Mouse (Mus musculus) midbrain, embryonic 15.5 days (tissue): ENCODE measurements at regions not wholly inside any gene's neighbourhood (a gene's known extent, or its start where the extent isn't known, plus 50 kb on each side); places are given as distances from the start of the nearest gene placed in this dataset.
A peak's percentile ranks its signal among the peaks of the same experiment; 100 is the strongest.

ENCODE experiments used
- ATAC-seq: fragments of 200-750 bp; cut with Nextera tagmentation; replicated peaks from 2 replicates; pipeline ENCODE4 v1.8.0; 2017; ENCODE audit warnings: moderate TSS enrichment
- H3K27ac ChIP-seq: fragments of 300-500 bp; sonication (generic); 2 replicates; pipeline ENCODE4 v1.5.1; 2015; ENCODE audit warnings: mild to moderate bottlenecking, inconsistent platforms
- H3K27me3 ChIP-seq: fragments of 300-500 bp; sonication (generic); replicated peaks from 2 replicates; pipeline ENCODE4 v1.6.1; 2015; ENCODE audit warnings: inconsistent platforms
- H3K36me3 ChIP-seq: fragments of 300-500 bp; sonication (generic); replicated peaks from 2 replicates; pipeline ENCODE4 v1.6.1; 2015; ENCODE audit warnings: inconsistent platforms
- H3K4me1 ChIP-seq: fragments of 300-500 bp; sonication (generic); 2 replicates; pipeline ENCODE4 v1.6.1; 2015; ENCODE audit warnings: inconsistent platforms
- H3K4me2 ChIP-seq: fragments of 300-500 bp; sonication (generic); 2 replicates; pipeline ENCODE4 v1.6.1; 2015; ENCODE audit warnings: inconsistent platforms, mild to moderate bottlenecking, moderate library complexity
- H3K4me3 ChIP-seq: fragments of 300-500 bp; sonication (generic); 2 replicates; pipeline ENCODE4 v1.5.1; 2015; ENCODE audit warnings: mild to moderate bottlenecking, inconsistent platforms
- H3K9ac ChIP-seq: fragments of 300-500 bp; sonication (generic); 2 replicates; pipeline ENCODE4 v1.6.1; 2015; ENCODE audit warnings: mild to moderate bottlenecking, inconsistent platforms
- H3K9me3 ChIP-seq: fragments of 300-500 bp; sonication (generic); 2 replicates; pipeline ENCODE4 v1.6.1; 2016; ENCODE audit warnings: inconsistent platforms
- WGBS: fragments of 180-500 bp; shearing (Covaris S2); methylation state at CpG from one replicate; pipeline ENCODE4 v1.1.7; 2015; ENCODE audit warnings: mixed read lengths; 5-methylcytosine and 5-hydroxymethylcytosine counted together

- H3K9me3 ChIP-seq, result no peaks in the 10 kb centered on the region
- ATAC-seq, result no peak
- H3K36me3 ChIP-seq, result no peaks in the 10 kb centered on the region
- 89% methylated on average over 7 of the region's 7 CpGs for whole genome bisulfite sequencing
- H3K27ac ChIP-seq, result no peak overlapping the region
- no peak overlapping the region for H3K4me3 ChIP-seq
- no peak overlapping the region for H3K4me2 ChIP-seq
- H3K4me1 ChIP-seq, result no peaks in the 10 kb centered on the region
- no peak overlapping the region for H3K9ac ChIP-seq
- no peaks in the 10 kb centered on the region for H3K27me3 ChIP-seq
These were observed 270.1 kb downstream of the Mid1ip1 start for GRCm38 (mm10) chrX:10984894-10985293.

- H3K36me3 ChIP-seq, result no peaks in the 10 kb centered on the region
- H3K27ac ChIP-seq, result peak overlapping the region; percentile 80
- no peaks in the 10 kb centered on the region for H3K27me3 ChIP-seq
- H3K4me3 ChIP-seq, result 0 out of 2 replicates have a peak overlapping the region, but pooled peaks have one; percentile 4
- H3K9me3 ChIP-seq, result no peaks in the 10 kb centered on the region
- peak overlapping the region; percentile 45 for H3K4me2 ChIP-seq
- WGBS, result 38% methylated on average over 6 of the region's 6 CpGs
- ATAC-seq, result peak; percentile 44; the same call in 1 of the 2 replicates
- peaks cover 23% of the 10 kb centered on the region for H3K4me1 ChIP-seq
- H3K9ac ChIP-seq, result no peak overlapping the region
These were observed 277.0 kb downstream of the Mid1ip1 start for GRCm38 (mm10) chrX:10991871-10992210.

GRCm38 (mm10) chrX:10992211-10993004 lies 277.6 kb downstream of the Mid1ip1 start:
- peak; percentile 80 for ATAC-seq

GRCm38 (mm10) chrX:10993005-10993377 lies 278.2 kb downstream of the Mid1ip1 start:
- peaks cover 23% of the 10 kb centered on the region for H3K4me1 ChIP-seq
- H3K4me3 ChIP-seq, result 0 out of 2 replicates have a peak overlapping the region, but pooled peaks have one; percentile 4
- no peaks in the 10 kb centered on the region for H3K9me3 ChIP-seq
- H3K36me3 ChIP-seq, result no peaks in the 10 kb centered on the region
- H3K9ac ChIP-seq, result no peak overlapping the region
- peak overlapping the region; percentile 45 for H3K4me2 ChIP-seq
- H3K27me3 ChIP-seq, result no peaks in the 10 kb centered on the region
- 21% methylated on average over 6 of the region's 6 CpGs for WGBS
- ATAC-seq, result peak; percentile 67
- H3K27ac ChIP-seq, result peak overlapping the region; percentile 80

More at GRCm38 (mm10) chrX:10992211-10993004, 277.6 kb downstream of the Mid1ip1 start:
- Histone ChIP-seq H3K4me1 (peaks cover 23% of the 10 kb centered on the region), H3K9ac (no peak overlapping the region), H3K9me3 (no peaks in the 10 kb centered on the region), H3K36me3 (no peaks in the 10 kb centered on the region), H3K4me2 (peak overlapping the region; percentile 45), H3K4me3 (0 out of 2 replicates have a peak overlapping the region, but pooled peaks have one; percentile 4), H3K27me3 (no peaks in the 10 kb centered on the region), H3K27ac (peak overlapping the region; percentile 80)
- WGBS, result 26% methylated on average over 19 of the region's 19 CpGs

- H3K9me3 ChIP-seq, result no peaks in the 10 kb centered on the region
- ATAC-seq, result no peak
- H3K4me2 ChIP-seq, result no peak overlapping the region
- no peak overlapping the region for H3K9ac ChIP-seq
- peaks cover 23% of the 10 kb centered on the region for H3K4me1 ChIP-seq
- H3K27me3 ChIP-seq, result no peaks in the 10 kb centered on the region
- no peaks in the 10 kb centered on the region for H3K36me3 ChIP-seq
- no peak overlapping the region for H3K27ac ChIP-seq
- no peak overlapping the region for H3K4me3 ChIP-seq
These were observed 280.1 kb downstream of the Mid1ip1 start for GRCm38 (mm10) chrX:10994910-10995309.

GRCm38 (mm10) chrX:11001180-11001579 lies 286.4 kb downstream of the Mid1ip1 start:
- H3K36me3 ChIP-seq, result no peaks in the 10 kb centered on the region
- no peak overlapping the region for H3K4me3 ChIP-seq
- no peak for ATAC-seq
- H3K9ac ChIP-seq, result no peak overlapping the region
- no peaks in the 10 kb centered on the region for H3K27me3 ChIP-seq
- WGBS, result 90% methylated on average over 3 of the region's 3 CpGs
- H3K4me2 ChIP-seq, result no peak overlapping the region
- no peaks in the 10 kb centered on the region for H3K9me3 ChIP-seq
- H3K4me1 ChIP-seq, result no peaks in the 10 kb centered on the region
- H3K27ac ChIP-seq, result no peak overlapping the region

- Histone ChIP-seq H3K4me2 (no peak overlapping the region), H3K9ac (no peak overlapping the region), H3K27ac (no peak overlapping the region), H3K4me3 (no peak overlapping the region), H3K9me3 (no peaks in the 10 kb centered on the region), H3K4me1 (no peaks in the 10 kb centered on the region), H3K27me3 (no peaks in the 10 kb centered on the region), H3K36me3 (no peaks in the 10 kb centered on the region)
- no peak for ATAC-seq
These were observed 259.8 kb upstream of the H2al1a start for GRCm38 (mm10) chrX:11039278-11039677.

GRCm38 (mm10) chrX:11046769-11047168 lies 252.3 kb upstream of the H2al1a start:
- no peaks in the 10 kb centered on the region for H3K27me3 ChIP-seq
- no peaks in the 10 kb centered on the region for H3K9me3 ChIP-seq
- no peak overlapping the region for H3K4me3 ChIP-seq
- WGBS, result 89% methylated on average over 3 of the region's 3 CpGs
- H3K36me3 ChIP-seq, result no peaks in the 10 kb centered on the region
- H3K4me2 ChIP-seq, result no peak overlapping the region
- ATAC-seq, result no peak
- no peaks in the 10 kb centered on the region for H3K4me1 ChIP-seq
- no peak overlapping the region for H3K9ac ChIP-seq
- H3K27ac ChIP-seq, result no peak overlapping the region

- no peaks in the 10 kb centered on the region for H3K4me1 ChIP-seq
- H3K27ac ChIP-seq, result no peak overlapping the region
- no peaks in the 10 kb centered on the region for H3K9me3 ChIP-seq
- 57% methylated on average over 3 of the region's 3 CpGs for WGBS
- no peak for ATAC-seq
- H3K4me3 ChIP-seq, result no peak overlapping the region
- no peaks in the 10 kb centered on the region for H3K27me3 ChIP-seq
- H3K4me2 ChIP-seq, result no peak overlapping the region
- H3K9ac ChIP-seq, result no peak overlapping the region
- no peaks in the 10 kb centered on the region for H3K36me3 ChIP-seq
These were observed 216.9 kb upstream of the H2al1a start for GRCm38 (mm10) chrX:11082171-11082570.

GRCm38 (mm10) chrX:11082845-11083244 lies 216.2 kb upstream of the H2al1a start:
- Histone ChIP-seq H3K9me3 (no peaks in the 10 kb centered on the region), H3K4me2 (no peak overlapping the region), H3K36me3 (no peaks in the 10 kb centered on the region)

GRCm38 (mm10) chrX:11086257-11087072 lies 212.6 kb upstream of the H2al1a start:
- Histone ChIP-seq H3K36me3 (no peaks in the 10 kb centered on the region), H3K4me1 (0 out of 2 replicates have a peak, but pooled peaks cover 2% of the 10 kb centered on the region), H3K27ac (no peak overlapping the region), H3K4me3 (no peak overlapping the region), H3K27me3 (no peaks in the 10 kb centered on the region), H3K4me2 (no peak overlapping the region), H3K9ac (no peak overlapping the region), H3K9me3 (no peaks in the 10 kb centered on the region)
- ATAC-seq, result peak; percentile 64; the same call in 1 of the 2 replicates
- WGBS, result 40% methylated on average over 7 of the region's 7 CpGs

More at GRCm38 (mm10) chrX:11082845-11083244, 216.2 kb upstream of the H2al1a start:
- no peak overlapping the region for H3K27ac ChIP-seq
- no peak for ATAC-seq
- H3K4me1 ChIP-seq, result 0 out of 2 replicates have a peak, but pooled peaks cover 2% of the 10 kb centered on the region
- H3K9ac ChIP-seq, result no peak overlapping the region
- H3K4me3 ChIP-seq, result no peak overlapping the region
- H3K27me3 ChIP-seq, result no peaks in the 10 kb centered on the region
- WGBS, result 80% methylated on average over 3 of the region's 3 CpGs

GRCm38 (mm10) chrX:11087913-11088312 lies 211.1 kb upstream of the H2al1a start:
- peak; percentile 59 for ATAC-seq
- H3K9ac ChIP-seq, result no peak overlapping the region
- H3K4me3 ChIP-seq, result no peak overlapping the region
- no peaks in the 10 kb centered on the region for H3K36me3 ChIP-seq
- H3K9me3 ChIP-seq, result no peaks in the 10 kb centered on the region
- peak overlapping the region; percentile 53; the same call in 1 of the 2 replicates for H3K27ac ChIP-seq
- 0 out of 2 replicates have a peak, but pooled peaks cover 2% of the 10 kb centered on the region for H3K4me1 ChIP-seq
- peak overlapping the region; percentile 20; the same call in 1 of the 2 replicates for H3K4me2 ChIP-seq
- 21% methylated on average over 14 of the region's 14 CpGs for WGBS
- H3K27me3 ChIP-seq, result no peaks in the 10 kb centered on the region
